Mouse (Mus musculus) stomach, postnatal 0 days (tissue): ENCODE measurements around the gene Ap5s1. TPM values are rescaled to one million over a fixed set of nuclear protein-coding genes. Genes with fewer than 3 reads are reported as not detected.

ENCODE experiments used
- ATAC-seq: fragments of 200-750 bp; cut with Nextera tagmentation; 2 replicates; pipeline ENCODE4 v1.8.0; 2017; ENCODE audit not compliant: low FRiP score, low TSS enrichment
- DNase-seq: peaks from one replicate; pipeline ENCODE4 v3.0.0-alpha.2; 2016; ENCODE audit warnings: low spot score
- H3K27ac ChIP-seq: fragments of 300-500 bp; sonication (generic); replicated peaks from 2 replicates; pipeline ENCODE4 v1.5.1; 2014; ENCODE audit warnings: mild to moderate bottlenecking, control low read depth
- H3K27me3 ChIP-seq: fragments of 300-500 bp; sonication (generic); 2 replicates; pipeline ENCODE4 v1.6.1; 2014; ENCODE audit warnings: low read length; ENCODE audit not compliant: control insufficient read depth, insufficient read depth
- H3K36me3 ChIP-seq: fragments of 300-500 bp; sonication (generic); 2 replicates; pipeline ENCODE4 v1.6.1; 2014; ENCODE audit warnings: low read length, mixed read lengths; ENCODE audit not compliant: control insufficient read depth, insufficient read depth
- H3K4me1 ChIP-seq: fragments of 300-500 bp; sonication (generic); replicated peaks from 2 replicates; pipeline ENCODE4 v1.6.1; 2014; ENCODE audit warnings: antibody characterized with exemption; ENCODE audit not compliant: control insufficient read depth, insufficient read depth
- H3K4me2 ChIP-seq: fragments of 300-500 bp; sonication (generic); replicated peaks from 2 replicates; pipeline ENCODE4 v1.6.1; 2014; ENCODE audit warnings: low read depth, mild to moderate bottlenecking, control low read depth, moderate library complexity
- H3K4me3 ChIP-seq: fragments of 300-500 bp; sonication (generic); 2 replicates; pipeline ENCODE4 v1.5.1; 2014; ENCODE audit warnings: low read depth, low read length, control low read depth
- H3K9ac ChIP-seq: fragments of 300-500 bp; sonication (generic); 2 replicates; pipeline ENCODE4 v1.6.1; 2014; ENCODE audit warnings: mild to moderate bottlenecking, low read length, control low read depth, mixed read lengths
- H3K9me3 ChIP-seq: fragments of 300-500 bp; sonication (generic); 2 replicates; pipeline ENCODE4 v1.6.1; 2016; ENCODE audit warnings: low read length; ENCODE audit not compliant: control insufficient read depth
- CTCF ChIP-seq: IDR thresholded peaks from 2 replicates; pipeline ENCODE4 v1.5.1; 2016; ENCODE audit warnings: antibody characterized with exemption, low read depth, mild to moderate bottlenecking, moderate library complexity
- EP300 ChIP-seq: optimal IDR thresholded peaks from 2 replicates; pipeline ENCODE3; 2016; ENCODE audit warnings: antibody characterized with exemption
- WGBS: fragments of 180-500 bp; shearing (Covaris S2); extraction: QIAGEN DNeasy Blood & Tissue Kit; methylation state at CpG from one replicate; pipeline ENCODE4 v1.1.7; 2014; 5-methylcytosine and 5-hydroxymethylcytosine counted together
- polyA plus RNA-seq: library from polyadenylated mRNA; unstranded; fragments of >200 nt; fragmentation: Nextera tagmentation; extraction: Ambion mirVana; gene quantifications from 2 replicates; pipeline ENCODE4 v1.2.1, GENCODE M21; 2015

The Ap5s1 gene
- polyA plus RNA-seq, 1 experiment from 2014 or later = 22.0 TPM

GRCm38 (mm10) chr2:131209125-131209795, 2.4 kb downstream of the Ap5s1 start:
- no peaks in the 10 kb centered on the region for H3K9me3 ChIP-seq
- no peak for DNase-seq
- no peak overlapping the region for H3K4me3 ChIP-seq
- H3K27me3 ChIP-seq = no peaks in the 10 kb centered on the region
- peaks cover 8% of the 10 kb centered on the region; the same call in 1 of the 2 replicates for H3K36me3 ChIP-seq
- ATAC-seq = no peak
- H3K4me2 ChIP-seq = no peak overlapping the region
- H3K27ac ChIP-seq = peak overlapping the region; percentile 92
- H3K4me1 ChIP-seq = peaks cover 16% of the 10 kb centered on the region
- peak overlapping the region; percentile 32; the same call in 1 of the 2 replicates for H3K9ac ChIP-seq
- WGBS = 73% methylated on average over 4 of the region's 4 CpGs
- TF ChIP-seq CTCF (no peak), EP300 (no peak)

GRCm38 (mm10) chr2:131209969-131210792, 3.3 kb downstream of the Ap5s1 start:
- peak; percentile 97 for ATAC-seq
- WGBS = under 1% methylated on average over 50 of the region's 50 CpGs

GRCm38 (mm10) chr2:131211026-131211615, 4.2 kb downstream of the Ap5s1 start:
- peak overlapping the region; percentile 76 for H3K9ac ChIP-seq
- 58% methylated on average over 9 of the region's 9 CpGs for WGBS
- H3K27me3 ChIP-seq = no peaks in the 10 kb centered on the region
- no peaks in the 10 kb centered on the region for H3K9me3 ChIP-seq
- peak overlapping the region; percentile 92 for H3K27ac ChIP-seq
- DNase-seq (no peak), ATAC-seq (no peak)
- H3K36me3 ChIP-seq = peaks cover 8% of the 10 kb centered on the region; the same call in 1 of the 2 replicates
- peak overlapping the region; percentile 58 for H3K4me3 ChIP-seq
- no peak for TF ChIP-seq CTCF
- TF ChIP-seq EP300 = no peak
- peaks cover 9% of the 10 kb centered on the region for H3K4me1 ChIP-seq
- H3K4me2 ChIP-seq = peak overlapping the region; percentile 69

More at GRCm38 (mm10) chr2:131209969-131210792, 3.3 kb downstream of the Ap5s1 start:
- Histone ChIP-seq H3K4me2 (peak overlapping the region; percentile 69), H3K9ac (peak overlapping the region; percentile 76), H3K4me3 (peak overlapping the region; percentile 58), H3K4me1 (peaks cover 12% of the 10 kb centered on the region), H3K27ac (peak overlapping the region; percentile 92), H3K27me3 (no peaks in the 10 kb centered on the region), H3K36me3 (peaks cover 8% of the 10 kb centered on the region; the same call in 1 of the 2 replicates), H3K9me3 (no peaks in the 10 kb centered on the region)
- DNase-seq = peak; percentile 96
- TF ChIP-seq EP300 (peak; percentile 45), CTCF (peak; percentile 98)

- WGBS = 56% methylated on average over 7 of the region's 7 CpGs
- TF ChIP-seq CTCF = no peak
- TF ChIP-seq EP300 = no peak
- DNase-seq (no peak), ATAC-seq (no peak)
- Histone ChIP-seq H3K36me3 (peaks cover 8% of the 10 kb centered on the region; the same call in 1 of the 2 replicates), H3K4me2 (no peak overlapping the region), H3K9me3 (no peaks in the 10 kb centered on the region), H3K4me1 (peaks cover 9% of the 10 kb centered on the region), H3K27me3 (no peaks in the 10 kb centered on the region), H3K9ac (no peak overlapping the region), H3K27ac (no peak overlapping the region), H3K4me3 (no peak overlapping the region)
These were observed 6.9 kb downstream of the Ap5s1 start for GRCm38 (mm10) chr2:131213773-131214172.

- ATAC-seq (peak; percentile 72), DNase-seq (no peak)
- no peak overlapping the region for H3K9ac ChIP-seq
- H3K9me3 ChIP-seq = no peaks in the 10 kb centered on the region
- TF ChIP-seq CTCF (no peak), EP300 (no peak)
- 0 out of 2 replicates have a peak, but pooled peaks cover 1% of the 10 kb centered on the region for H3K4me1 ChIP-seq
- WGBS = 69% methylated on average over 7 of the region's 7 CpGs
- H3K27ac ChIP-seq = no peak overlapping the region
- no peak overlapping the region for H3K4me3 ChIP-seq
- H3K36me3 ChIP-seq = peaks cover 8% of the 10 kb centered on the region; the same call in 1 of the 2 replicates
- no peak overlapping the region for H3K4me2 ChIP-seq
- no peaks in the 10 kb centered on the region for H3K27me3 ChIP-seq
These were observed 9.3 kb downstream of the Ap5s1 start for GRCm38 (mm10) chr2:131215941-131216858.
